Mouse (Mus musculus) MEL (cell line): ENCODE results near the gene Mier2. TPM values are rescaled to one million over a fixed set of nuclear protein-coding genes. Genes with fewer than 3 reads are reported as not detected.

Experiments
- DNase-seq: peaks from one replicate; pipeline ENCODE4 v3.0.0; 2011; ENCODE audit warnings: low read depth, low spot score
- H3K27ac ChIP-seq: 2 replicates; pipeline ENCODE4 v1.5.1; 2012; ENCODE audit warnings: low read depth, mild to moderate bottlenecking, control low read depth, low read length, moderate library complexity; ENCODE audit not compliant: control insufficient read depth
- H3K27me3 ChIP-seq, 2 experiments: fragments of 150-350 bp in 1 of 2; sonication (generic) in 1 of 2; 2 replicates each; pipeline ENCODE4 v1.6.1; 2012; ENCODE audit warnings: low read length in 2 of 2, mild to moderate bottlenecking in 2 of 2, improper control_type of control experiment in 1 of 2, moderate library complexity in 1 of 2; ENCODE audit not compliant: insufficient read depth in 2 of 2, control insufficient read depth in 1 of 2
- H3K36me3 ChIP-seq, 2 experiments: 2 replicates each; pipeline ENCODE4 v1.6.1; 2012 to 2014; ENCODE audit warnings: low read length in 2 of 2, improper control_type of control experiment in 1 of 2, inconsistent platforms in 1 of 2, mild to moderate bottlenecking in 1 of 2; ENCODE audit not compliant: insufficient read depth in 2 of 2, control insufficient read depth in 1 of 2
- H3K4me1 ChIP-seq, 2 experiments: fragments of 150-350 bp in 1 of 2; sonication (generic) in 1 of 2; 2 replicates each; pipeline ENCODE4 v1.6.1; 2012; ENCODE audit warnings: low read length in 2 of 2, improper control_type of control experiment in 1 of 2, mild to moderate bottlenecking in 1 of 2; ENCODE audit not compliant: insufficient read depth in 2 of 2, control insufficient read depth in 1 of 2
- H3K4me3 ChIP-seq, 2 experiments: fragments of 150-350 bp in 1 of 2; sonication (generic) in 1 of 2; 2 replicates each; pipeline ENCODE4 v1.5.1; 2012; ENCODE audit warnings: low read depth in 2 of 2, low read length in 2 of 2, mild to moderate bottlenecking in 2 of 2, moderate library complexity in 2 of 2, control low read depth in 1 of 2, improper control_type of control experiment in 1 of 2; ENCODE audit not compliant: control insufficient read depth in 1 of 2, insufficient read depth in 1 of 2
- H3K79me2 ChIP-seq: 2 replicates; pipeline ENCODE4 v1.6.1; 2012; ENCODE audit warnings: mild to moderate bottlenecking, low read length, moderate library complexity; ENCODE audit not compliant: control insufficient read depth, poor library complexity, insufficient read depth
- H3K9ac ChIP-seq: 2 replicates; pipeline ENCODE4 v1.6.1; 2012; ENCODE audit warnings: low read depth, mild to moderate bottlenecking, control low read depth, low read length, moderate library complexity; ENCODE audit not compliant: control insufficient read depth, poor library complexity, severe bottlenecking
- H3K9me3 ChIP-seq: fragments of 150-350 bp; sonication (generic); replicated peaks from 2 replicates; pipeline ENCODE4 v1.6.1; 2012; ENCODE audit warnings: mild to moderate bottlenecking, low read length, improper control_type of control experiment, moderate library complexity; ENCODE audit not compliant: insufficient read depth
- BHLHE40 ChIP-seq: IDR thresholded peaks from 2 replicates; pipeline ENCODE4 v1.6.1; 2012; ENCODE audit warnings: low read depth, mild to moderate bottlenecking, inconsistent platforms, low read length, improper control_type of control experiment, borderline replicate concordance
- CHD2 ChIP-seq: IDR thresholded peaks from 2 replicates; pipeline ENCODE4 v1.6.1; 2011; ENCODE audit warnings: low read length, improper control_type of control experiment
- CTCF ChIP-seq, 3 experiments: IDR thresholded peaks in 2 of 3; conservative IDR thresholded peaks in 1 of 3; 2 replicates each; pipeline ENCODE4 v1.5.1; 2011 to 2012; ENCODE audit warnings: low read length in 3 of 3, low read depth in 2 of 3, mild to moderate bottlenecking in 2 of 3, improper control_type of control experiment in 1 of 3, inconsistent platforms in 1 of 3, mixed read lengths in 1 of 3, moderate library complexity in 1 of 3; ENCODE audit not compliant: control insufficient read depth in 1 of 3, insufficient read depth in 1 of 3, poor library complexity in 1 of 3, severe bottlenecking in 1 of 3
- EP300 ChIP-seq, 2 experiments: IDR thresholded peaks; 2 replicates each; pipeline ENCODE4 v1.6.1; 2011; ENCODE audit warnings: improper control_type of control experiment in 2 of 2, low read length in 2 of 2, low read depth in 1 of 2, mild to moderate bottlenecking in 1 of 2
- GATA1 ChIP-seq: IDR thresholded peaks from 2 replicates; pipeline ENCODE4 v1.6.1; 2011; ENCODE audit warnings: low read depth, low read length, improper control_type of control experiment
- HCFC1 ChIP-seq: IDR thresholded peaks from 2 replicates; pipeline ENCODE4 v1.6.1; 2012; ENCODE audit warnings: low read depth, mild to moderate bottlenecking, inconsistent platforms, low read length, improper control_type of control experiment, moderate library complexity
- KAT2A ChIP-seq: conservative IDR thresholded peaks from 2 replicates; pipeline ENCODE4 v1.6.1; 2012; ENCODE audit warnings: low read depth, low read length, improper control_type of control experiment, inconsistent platforms
- MYC ChIP-seq: IDR thresholded peaks from 2 replicates; pipeline ENCODE4 v1.6.1; 2011; ENCODE audit warnings: low read depth, mild to moderate bottlenecking, low read length, improper control_type of control experiment, moderate library complexity
- NELFE ChIP-seq: IDR thresholded peaks from 2 replicates; pipeline ENCODE4 v1.6.1; 2011; ENCODE audit warnings: low read depth, low read length, improper control_type of control experiment
- SIN3A ChIP-seq: IDR thresholded peaks from 2 replicates; pipeline ENCODE4 v1.6.1; 2012; ENCODE audit warnings: low read length, improper control_type of control experiment, inconsistent platforms
- SMC3 ChIP-seq: IDR thresholded peaks from 2 replicates; pipeline ENCODE4 v1.6.1; 2011; ENCODE audit warnings: low read depth, low read length, improper control_type of control experiment
- TBP ChIP-seq: IDR thresholded peaks from 2 replicates; pipeline ENCODE4 v1.8.0; 2011; ENCODE audit warnings: low read depth, low read length, improper control_type of control experiment
- USF2 ChIP-seq, 2 experiments: IDR thresholded peaks; 2 replicates each; pipeline ENCODE4 v1.6.1; 2011 to 2012; ENCODE audit warnings: improper control_type of control experiment in 2 of 2, low read length in 2 of 2, borderline replicate concordance in 1 of 2, inconsistent platforms in 1 of 2, low read depth in 1 of 2, mild to moderate bottlenecking in 1 of 2; ENCODE audit not compliant: insufficient read depth in 1 of 2
- ZC3H11A ChIP-seq: IDR thresholded peaks from 2 replicates; pipeline ENCODE4 v1.6.1; 2012; ENCODE audit warnings: low read depth, mild to moderate bottlenecking, inconsistent platforms, low read length, improper control_type of control experiment
- ZKSCAN1 ChIP-seq: IDR thresholded peaks from 2 replicates; pipeline ENCODE4 v1.6.1; 2012; ENCODE audit warnings: low read depth, mild to moderate bottlenecking, inconsistent platforms, low read length, improper control_type of control experiment, moderate library complexity
- ZMIZ1 ChIP-seq: IDR thresholded peaks from 2 replicates; pipeline ENCODE4 v1.6.1; 2012; ENCODE audit warnings: low read depth, mild to moderate bottlenecking, inconsistent platforms, low read length, improper control_type of control experiment, moderate library complexity
- polyA plus RNA-seq, 2 experiments: library from polyadenylated mRNA; stranded (reverse) in 1 of 2; unstranded in 1 of 2; fragments of >175 nt in 1 of 2; fragments of >200 nt in 1 of 2; gene quantifications; 2 replicates each; pipeline versions ENCODE4 v1.2.1 to v1.2.4; 2012; ENCODE audit warnings: low replicate concordance in 2 of 2, low read depth in 1 of 2; ENCODE audit not compliant: insufficient read length in 2 of 2, insufficient read depth in 1 of 2, missing spikeins in 1 of 2
- total RNA-seq: library from RNA; depleted of rRNA; stranded (reverse); fragments of 300-350 nt; gene quantifications from 2 replicates; pipeline ENCODE4 v1.2.3, GENCODE M21; 2012

Mier2 gene
- total and polyA plus RNA-seq, 3 experiments, result 24.8 to 36.2 TPM; not detected in 1

- Histone ChIP-seq H3K9me3 (no peaks in the 10 kb centered on the region), H3K27me3 (no peaks in the 10 kb centered on the region), H3K4me3 (no peak overlapping the region), H3K4me1 (no peaks in the 10 kb centered on the region), H3K36me3 (no peaks in the 10 kb centered on the region), H3K9ac (no peak overlapping the region), H3K79me2 (no peaks in the 10 kb centered on the region), H3K27ac (no peak overlapping the region)
- DNase-seq, result no peak
- TF ChIP-seq USF2 (IDR thresholded peaks at IDR 0.05; ENCODE audit: borderline replicate concordance in 1 of 2, insufficient read depth in 1 of 2, low read depth in 1 of 2, low read length in 2 of 2) (no peak), EP300 (IDR thresholded peaks at IDR 0.05; ENCODE audit: low read depth in 1 of 2, low read length in 2 of 2) (no peak), NELFE (no peak)
These were observed 27.6 kb downstream of the Mier2 start for GRCm38 (mm10) chr10:79527453-79527845.

- H3K9me3 ChIP-seq, result no peaks in the 10 kb centered on the region
- H3K36me3 ChIP-seq, result no peaks in the 10 kb centered on the region
- H3K9ac ChIP-seq, result no peak overlapping the region
- no peaks in the 10 kb centered on the region for H3K79me2 ChIP-seq
- no peak overlapping the region for H3K4me3 ChIP-seq
- no peaks in the 10 kb centered on the region for H3K27me3 ChIP-seq
- no peak overlapping the region for H3K27ac ChIP-seq
- no peaks in the 10 kb centered on the region for H3K4me1 ChIP-seq
- TF ChIP-seq BHLHE40, result no peak
- no peak for TF ChIP-seq HCFC1
- TF ChIP-seq TBP, result no peak
- no peak for TF ChIP-seq ZMIZ1
- TF ChIP-seq KAT2A, result no peak
- TF ChIP-seq MYC, result no peak
- TF ChIP-seq CHD2, result no peak
- no peak for DNase-seq
These were observed 28.1 kb downstream of the Mier2 start for GRCm38 (mm10) chr10:79526661-79527452.

GRCm38 (mm10) chr10:79525456-79526325 lies 29.3 kb downstream of the Mier2 start:
- H3K79me2 ChIP-seq, result no peaks in the 10 kb centered on the region
- H3K9ac ChIP-seq, result no peak overlapping the region
- no peak overlapping the region for H3K4me3 ChIP-seq
- TF ChIP-seq SMC3 (no peak), NELFE (no peak), CTCF (IDR thresholded peaks at IDR 0.05 in 2 of 3, conservative IDR thresholded peaks at IDR 0.05 in 1 of 3; ENCODE audit: control insufficient read depth in 1 of 3, insufficient read depth in 1 of 3, low read depth in 2 of 3, low read length in 3 of 3, poor library complexity in 1 of 3, severe bottlenecking in 1 of 3) (no peak), ZKSCAN1 (no peak), SIN3A (no peak), KAT2A (no peak), GATA1 (no peak), ZC3H11A (no peak)
- no peaks in the 10 kb centered on the region for H3K27me3 ChIP-seq
- H3K36me3 ChIP-seq, result no peaks in the 10 kb centered on the region
- H3K9me3 ChIP-seq, result no peaks in the 10 kb centered on the region
- no peak overlapping the region for H3K27ac ChIP-seq
- DNase-seq, result no peak
- H3K4me1 ChIP-seq, result 0 out of 4 replicates have a peak, but pooled peaks cover 0 to 4% of the 10 kb centered on the region in 2 experiments
